Comparison of ENCODE assay signal across 25 mouse cellular contexts in the genomic region with DNA sequence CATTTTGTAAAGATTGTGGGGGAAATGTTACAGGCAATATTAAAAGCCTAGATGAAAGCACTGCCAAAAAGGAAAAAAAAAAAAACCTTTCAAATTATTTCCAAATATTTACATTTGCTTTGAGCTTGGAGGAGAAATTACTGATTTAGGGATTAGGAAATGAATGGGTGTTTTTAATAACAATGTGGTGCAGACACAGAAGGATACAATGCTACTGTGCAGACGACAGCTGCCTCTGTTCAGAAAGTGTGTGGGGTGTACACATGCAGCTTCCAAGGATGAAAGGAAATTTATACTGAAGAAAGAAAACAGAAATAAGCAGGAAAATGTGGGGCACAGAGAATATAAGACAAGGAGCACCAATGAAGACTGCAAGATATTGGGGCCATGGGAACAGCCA.
A peak's percentile ranks its signal among the peaks of the same experiment; 100 is the strongest.
DNase-seq lines count a peak whose midpoint lies in the region; ATAC-seq and TF ChIP-seq lines count a peak whose summit lies in the region.
"Had no signal": no experiment of that assay in that cellular context is flagged by ENCODE, and none has a peak within 500 bp of the region (broad histone marks: within the 10 kb centered on the region; RNA-seq: fewer than 3 reads in every experiment).

No protein-coding gene starts in this region.

- no peak overlapping the region for H3K9ac ChIP-seq in kidney, postnatal 0 days (ENCODE audit: low read depth, low read length)
- H3K9ac ChIP-seq in kidney, embryonic 16.5 days (replicated peaks; ENCODE audit: low read length) = no peak overlapping the region
- H3K9ac ChIP-seq in midbrain, embryonic 12.5 days (replicated peaks) = no peak overlapping the region
- no peak overlapping the region for H3K9ac ChIP-seq in midbrain, postnatal 0 days (replicated peaks; ENCODE audit: low read length, poor library complexity, severe bottlenecking)
- no peak overlapping the region for H3K9ac ChIP-seq in forebrain, embryonic 16.5 days (replicated peaks; ENCODE audit: low read depth, low read length)
- H3K9ac ChIP-seq in heart, embryonic 12.5 days = no peak overlapping the region
- H3K9ac ChIP-seq: embryonic facial prominence, embryonic 15.5 days; hindbrain, embryonic 12.5 days; liver, embryonic 15.5 days; neural tube, embryonic 13.5 days had no signal

- H3K4me1 ChIP-seq in kidney, postnatal 0 days (replicated peaks; ENCODE audit: insufficient read depth, low read length) = no peaks in the 10 kb centered on the region
- no peaks in the 10 kb centered on the region for H3K4me1 ChIP-seq in kidney, embryonic 16.5 days (ENCODE audit: insufficient read depth, low read length)
- H3K4me1 ChIP-seq in midbrain, embryonic 12.5 days = peaks cover 8% of the 10 kb centered on the region; the same call in 1 of the 2 replicates
- no peaks in the 10 kb centered on the region for H3K4me1 ChIP-seq in midbrain, postnatal 0 days (ENCODE audit: insufficient read depth, low read length)
- no peaks in the 10 kb centered on the region for H3K4me1 ChIP-seq in forebrain, embryonic 16.5 days (replicated peaks; ENCODE audit: control insufficient read depth, insufficient read depth, low read length)
- no peaks in the 10 kb centered on the region for H3K4me1 ChIP-seq in heart, embryonic 12.5 days (replicated peaks)
- H3K4me1 ChIP-seq: embryonic facial prominence, embryonic 15.5 days; heart, embryonic 10.5 days; hindbrain, embryonic 12.5 days; liver, embryonic 15.5 days; neural tube, embryonic 13.5 days had no signal

- no peak for TF ChIP-seq CTCF in kidney, postnatal 0 days (IDR thresholded peaks at IDR 0.05; ENCODE audit: low read depth)
- TF ChIP-seq CTCF in midbrain, postnatal 0 days (IDR thresholded peaks at IDR 0.05) = no peak

- H3K27ac ChIP-seq in kidney, postnatal 0 days = no peak overlapping the region
- no peak overlapping the region for H3K27ac ChIP-seq in kidney, embryonic 16.5 days (ENCODE audit: low read length)
- peak overlapping the region; percentile 39; the same call in 1 of the 2 replicates for H3K27ac ChIP-seq in midbrain, embryonic 12.5 days (replicated peaks)
- no peak overlapping the region for H3K27ac ChIP-seq in midbrain, postnatal 0 days (ENCODE audit: low read depth, low read length)
- no peak overlapping the region for H3K27ac ChIP-seq in forebrain, embryonic 16.5 days (ENCODE audit: low read length)
- no peak overlapping the region for H3K27ac ChIP-seq in heart, embryonic 12.5 days (ENCODE audit: poor library complexity, severe bottlenecking)
- H3K27ac ChIP-seq: embryonic facial prominence, embryonic 15.5 days; gastrocnemius, adult 2 months; heart, embryonic 10.5 days; hindbrain, embryonic 12.5 days; liver, embryonic 15.5 days; neural tube, embryonic 13.5 days had no signal

- 40% methylated on average over 1 of the region's 1 CpGs for WGBS in kidney, postnatal 0 days
- WGBS in kidney, embryonic 16.5 days = 55% methylated on average over 1 of the region's 1 CpGs
- 5% methylated on average over 1 of the region's 1 CpGs for WGBS in midbrain, embryonic 12.5 days
- 18% methylated on average over 1 of the region's 1 CpGs for WGBS in midbrain, postnatal 0 days
- 8% methylated on average over 1 of the region's 1 CpGs for WGBS in forebrain, embryonic 16.5 days
- WGBS in heart, embryonic 12.5 days = 63% methylated on average over 1 of the region's 1 CpGs

- H3K36me3 ChIP-seq in kidney, postnatal 0 days (ENCODE audit: insufficient read depth, low read length) = no peaks in the 10 kb centered on the region
- no peaks in the 10 kb centered on the region for H3K36me3 ChIP-seq in kidney, embryonic 16.5 days (ENCODE audit: insufficient read depth, low read length)
- no peaks in the 10 kb centered on the region for H3K36me3 ChIP-seq in midbrain, embryonic 12.5 days
- H3K36me3 ChIP-seq in midbrain, postnatal 0 days (ENCODE audit: insufficient read depth, low read length) = no peaks in the 10 kb centered on the region
- H3K36me3 ChIP-seq in forebrain, embryonic 16.5 days (ENCODE audit: control insufficient read depth, insufficient read depth) = no peaks in the 10 kb centered on the region
- H3K36me3 ChIP-seq in heart, embryonic 12.5 days = no peaks in the 10 kb centered on the region
- H3K36me3 ChIP-seq: embryonic facial prominence, embryonic 15.5 days; G1E; heart, embryonic 10.5 days; hindbrain, embryonic 12.5 days; liver, embryonic 15.5 days; neural tube, embryonic 13.5 days had no signal

- no peak overlapping the region for H3K4me3 ChIP-seq in kidney, postnatal 0 days (replicated peaks; ENCODE audit: low read depth, low read length)
- H3K4me3 ChIP-seq in kidney, embryonic 16.5 days (ENCODE audit: low read length) = no peak overlapping the region
- H3K4me3 ChIP-seq in midbrain, embryonic 12.5 days = no peak overlapping the region
- no peak overlapping the region for H3K4me3 ChIP-seq in midbrain, postnatal 0 days (ENCODE audit: low read depth, low read length)
- no peak overlapping the region for H3K4me3 ChIP-seq in forebrain, embryonic 16.5 days (replicated peaks; ENCODE audit: low read length)
- H3K4me3 ChIP-seq in heart, embryonic 12.5 days = no peak overlapping the region
- H3K4me3 ChIP-seq: embryonic facial prominence, embryonic 15.5 days; gastrocnemius, adult 2 months; heart, embryonic 10.5 days; hindbrain, embryonic 12.5 days; liver, embryonic 15.5 days; neural tube, embryonic 13.5 days had no signal

- DNase-seq in kidney, postnatal 0 days (ENCODE audit: low spot score) = peak; percentile 2
- no peak for DNase-seq in midbrain, postnatal 0 days (ENCODE audit: low spot score)
- no peak for DNase-seq in adrenal gland, postnatal 4 days (ENCODE audit: low spot score in 2 of 2)
- DNase-seq: adrenal gland, postnatal 14 days; cerebellum, adult 18-20 months; cerebellum, postnatal 36 days; gastrocnemius, adult 2 months; heart, postnatal 10 days; kidney, adult 2 months; kidney, postnatal 36 days; right cerebral cortex, adult 18-20 months; thymus, postnatal 25 days had no signal

- no peak for ATAC-seq in kidney, postnatal 0 days (replicated peaks; ENCODE audit: low FRiP score, low read depth)
- no peak for ATAC-seq in kidney, embryonic 16.5 days (ENCODE audit: low FRiP score, low TSS enrichment)
- peak; percentile 82 for ATAC-seq in midbrain, embryonic 12.5 days (ENCODE audit: low FRiP score, low read depth)
- no peak for ATAC-seq in midbrain, postnatal 0 days (ENCODE audit: low FRiP score)
- peak; percentile 93 for ATAC-seq in forebrain, embryonic 16.5 days
- no peak for ATAC-seq in heart, embryonic 12.5 days (ENCODE audit: insufficient number of reproducible peaks, low FRiP score)
- ATAC-seq: activated CD4-positive, CD25-positive, alpha-beta regulatory T cell, adult 4 months; inflammation-experienced regulatory T-cells, adult 6 months; lung, postnatal 0 days had no signal

- H3K27me3 ChIP-seq in kidney, postnatal 0 days (ENCODE audit: insufficient read depth, low read length) = no peaks in the 10 kb centered on the region
- no peaks in the 10 kb centered on the region for H3K27me3 ChIP-seq in kidney, embryonic 16.5 days (ENCODE audit: insufficient read depth, low read length)
- peaks cover 5% of the 10 kb centered on the region for H3K27me3 ChIP-seq in midbrain, embryonic 12.5 days
- no peaks in the 10 kb centered on the region for H3K27me3 ChIP-seq in midbrain, postnatal 0 days (ENCODE audit: insufficient read depth, low read length)
- no peaks in the 10 kb centered on the region for H3K27me3 ChIP-seq in forebrain, embryonic 16.5 days (replicated peaks; ENCODE audit: control insufficient read depth, insufficient read depth, low read length)
- no peaks in the 10 kb centered on the region for H3K27me3 ChIP-seq in heart, embryonic 12.5 days (replicated peaks)
- H3K27me3 ChIP-seq: embryonic facial prominence, embryonic 15.5 days; hindbrain, embryonic 12.5 days; liver, embryonic 15.5 days; neural tube, embryonic 13.5 days had no signal

- H3K4me2 ChIP-seq in kidney, postnatal 0 days (ENCODE audit: low read length) = no peak overlapping the region
- no peak overlapping the region for H3K4me2 ChIP-seq in kidney, embryonic 16.5 days (replicated peaks; ENCODE audit: low read depth, low read length)
- H3K4me2 ChIP-seq in midbrain, embryonic 12.5 days (replicated peaks) = no peak overlapping the region
- H3K4me2 ChIP-seq in midbrain, postnatal 0 days (ENCODE audit: low read depth, low read length, poor library complexity, severe bottlenecking) = no peak overlapping the region
- no peak overlapping the region for H3K4me2 ChIP-seq in forebrain, embryonic 16.5 days (ENCODE audit: low read length)
- H3K4me2 ChIP-seq in heart, embryonic 12.5 days = no peak overlapping the region
- H3K4me2 ChIP-seq: embryonic facial prominence, embryonic 15.5 days; hindbrain, embryonic 12.5 days; liver, embryonic 15.5 days; neural tube, embryonic 13.5 days had no signal

- no peaks in the 10 kb centered on the region for H3K9me3 ChIP-seq in kidney, postnatal 0 days (replicated peaks; ENCODE audit: low read length)
- H3K9me3 ChIP-seq in kidney, embryonic 16.5 days (ENCODE audit: low read length) = no peaks in the 10 kb centered on the region
- no peaks in the 10 kb centered on the region for H3K9me3 ChIP-seq in midbrain, embryonic 12.5 days
- 0 out of 2 replicates have a peak, but pooled peaks cover 3% of the 10 kb centered on the region for H3K9me3 ChIP-seq in midbrain, postnatal 0 days (ENCODE audit: low read length)
- H3K9me3 ChIP-seq in forebrain, embryonic 16.5 days (ENCODE audit: control insufficient read depth, low read length) = peaks cover 5% of the 10 kb centered on the region; the same call in 1 of the 2 replicates
- H3K9me3 ChIP-seq in heart, embryonic 12.5 days (replicated peaks) = peaks cover 3% of the 10 kb centered on the region; the same call in 1 of the 2 replicates
- H3K9me3 ChIP-seq: embryonic facial prominence, embryonic 15.5 days; G1E; heart, embryonic 10.5 days; hindbrain, embryonic 12.5 days; liver, embryonic 15.5 days had no signal

Comparison
In these comparisons a context has a peak if more than half of its experiments do, and no peak if none do; other contexts are left out.
1. ATAC-seq: peak in midbrain, embryonic 12.5 days (single experiment) and forebrain, embryonic 16.5 days (single experiment); none in kidney, postnatal 0 days (single experiment), kidney, embryonic 16.5 days (single experiment), midbrain, postnatal 0 days (single experiment) and heart, embryonic 12.5 days (single experiment).